Mouse (Mus musculus) ES-Bruce4 (cell line): ENCODE measurements around the gene Nexn.

Source experiments
- CTCF ChIP-seq: IDR thresholded peaks from one replicate; pipeline ENCODE4 v1.8.1; 2011; ENCODE audit warnings: low read depth, low read length
- EP300 ChIP-seq: IDR thresholded peaks from 2 replicates; pipeline ENCODE4 v1.6.1; 2011; ENCODE audit warnings: low read depth, low read length; ENCODE audit not compliant: insufficient read depth
- POLR2A ChIP-seq: IDR thresholded peaks from one replicate; pipeline ENCODE4 v1.8.1; 2011; ENCODE audit warnings: low read length; ENCODE audit not compliant: insufficient read depth

DNA sequence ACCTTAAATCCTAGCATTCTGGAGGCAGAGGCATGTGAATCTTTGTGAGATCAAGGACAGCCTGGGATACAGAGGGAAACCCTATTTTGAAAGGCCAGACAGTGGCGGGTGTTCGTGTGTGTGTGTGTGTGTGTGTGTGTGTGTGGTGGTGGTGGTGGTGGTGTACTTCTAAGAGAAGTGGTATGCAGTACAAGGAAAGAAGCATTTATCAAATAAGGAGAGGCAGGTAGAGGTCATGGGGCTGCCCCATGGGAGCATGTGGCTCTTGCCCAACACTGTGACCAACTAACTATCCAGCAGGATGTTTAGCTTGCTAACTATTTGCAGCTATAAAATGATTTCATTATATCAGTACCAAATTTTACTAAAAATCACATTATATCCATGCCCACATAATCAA lies 64.5 kb downstream of the Nexn start:
- TF ChIP-seq CTCF (no peak), EP300 (no peak), POLR2A (no peak)
